Mouse (Mus musculus): Measurements from ENCODE around the gene Rbms3.

Gene Rbms3

GRCm38 (mm10) chr9:117091253-117092176 lies 538.2 kb downstream of the Rbms3 start:
- no peak for DNase-seq

GRCm38 (mm10) chr9:117089409-117090147 lies 540.1 kb downstream of the Rbms3 start:
- no peak for DNase-seq

- DNase-seq, result no peak
Measured at GRCm38 (mm10) chr9:117088309-117088708, 541.4 kb downstream of the Rbms3 start.

- no peak for DNase-seq
Measured at GRCm38 (mm10) chr9:117085706-117086105, 544.0 kb downstream of the Rbms3 start.

GRCm38 (mm10) chr9:117084471-117084870 lies 545.2 kb downstream of the Rbms3 start:
- no peak for DNase-seq

GRCm38 (mm10) chr9:117079471-117079870 lies 550.2 kb downstream of the Rbms3 start:
- DNase-seq, result no peak

- no peak for DNase-seq
Measured at GRCm38 (mm10) chr9:117077548-117077947, 552.2 kb downstream of the Rbms3 start.

- DNase-seq, result no peak
Measured at GRCm38 (mm10) chr9:117076785-117077184, 552.9 kb downstream of the Rbms3 start.

GRCm38 (mm10) chr9:117072433-117073099 lies 557.1 kb downstream of the Rbms3 start:
- no peak for DNase-seq

- DNase-seq, result no peak
Measured at GRCm38 (mm10) chr9:117070616-117071015, 559.1 kb downstream of the Rbms3 start.

- DNase-seq, result no peak
Measured at GRCm38 (mm10) chr9:117069232-117069631, 560.5 kb downstream of the Rbms3 start.

GRCm38 (mm10) chr9:117067703-117068419 lies 561.9 kb downstream of the Rbms3 start:
- DNase-seq, result no peak

- DNase-seq, result no peak
Measured at GRCm38 (mm10) chr9:117066502-117066901, 563.2 kb downstream of the Rbms3 start.

- DNase-seq, result no peak
Measured at GRCm38 (mm10) chr9:117065601-117066000, 564.1 kb downstream of the Rbms3 start.

GRCm38 (mm10) chr9:117059586-117059985 lies 570.1 kb downstream of the Rbms3 start:
- no peak for DNase-seq

GRCm38 (mm10) chr9:117059135-117059534 lies 570.6 kb downstream of the Rbms3 start:
- DNase-seq, result no peak

- DNase-seq, result no peak
Measured at GRCm38 (mm10) chr9:117051935-117052334, 577.8 kb downstream of the Rbms3 start.

- DNase-seq, result no peak
Measured at GRCm38 (mm10) chr9:117048641-117049040, 581.1 kb downstream of the Rbms3 start.

GRCm38 (mm10) chr9:117041993-117042366 lies 587.7 kb downstream of the Rbms3 start:
- DNase-seq, result no peak

GRCm38 (mm10) chr9:117041291-117041992 lies 588.3 kb downstream of the Rbms3 start:
- no peak for DNase-seq

GRCm38 (mm10) chr9:117039941-117040453 lies 589.7 kb downstream of the Rbms3 start:
- no peak for DNase-seq

GRCm38 (mm10) chr9:117032690-117033089 lies 597.0 kb downstream of the Rbms3 start:
- no peak for DNase-seq
